Mouse (Mus musculus) limb, embryonic 14.5 days (tissue): Measurements from ENCODE around the gene Cpa2. TPM values are rescaled to one million over a fixed set of nuclear protein-coding genes. Genes with fewer than 3 reads are reported as not detected.

ENCODE experiments used
- ATAC-seq: fragments of 200-750 bp; cut with Nextera tagmentation; 2 replicates; pipeline ENCODE4 v1.8.0; 2017; ENCODE audit warnings: low read depth, moderate number of reproducible peaks, moderate TSS enrichment; ENCODE audit not compliant: low FRiP score
- DNase-seq: peaks from one replicate; pipeline ENCODE4 v3.0.0-alpha.2; 2015; ENCODE audit warnings: low spot score
- H3K27ac ChIP-seq: fragments of 300-500 bp; sonication (generic); replicated peaks from 2 replicates; pipeline ENCODE4 v1.5.1; 2014; ENCODE audit warnings: low read depth, mild to moderate bottlenecking, low read length, moderate library complexity, mixed read lengths
- H3K27me3 ChIP-seq: fragments of 300-500 bp; sonication (generic); 2 replicates; pipeline ENCODE4 v1.6.1; 2014; ENCODE audit warnings: low read length, mixed read lengths; ENCODE audit not compliant: control insufficient read depth, insufficient read depth
- H3K36me3 ChIP-seq: fragments of 300-500 bp; sonication (generic); 2 replicates; pipeline ENCODE4 v1.6.1; 2014; ENCODE audit warnings: mild to moderate bottlenecking, low read length, moderate library complexity, mixed read lengths; ENCODE audit not compliant: control insufficient read depth, insufficient read depth
- H3K4me1 ChIP-seq: fragments of 300-500 bp; sonication (generic); 2 replicates; pipeline ENCODE4 v1.6.1; 2014; ENCODE audit warnings: antibody characterized with exemption, low read length, mixed read lengths; ENCODE audit not compliant: control insufficient read depth, insufficient read depth
- H3K4me2 ChIP-seq: fragments of 300-500 bp; sonication (generic); replicated peaks from 2 replicates; pipeline ENCODE4 v1.6.1; 2014; ENCODE audit warnings: low read depth, mild to moderate bottlenecking, low read length, moderate library complexity; ENCODE audit not compliant: severe bottlenecking
- H3K4me3 ChIP-seq: fragments of 300-500 bp; sonication (generic); replicated peaks from 2 replicates; pipeline ENCODE4 v1.5.1; 2014; ENCODE audit warnings: low read length
- H3K9ac ChIP-seq: fragments of 300-500 bp; sonication (generic); 2 replicates; pipeline ENCODE4 v1.6.1; 2014; ENCODE audit warnings: mild to moderate bottlenecking, low read depth, low read length, moderate library complexity; ENCODE audit not compliant: severe bottlenecking
- H3K9me3 ChIP-seq: fragments of 300-500 bp; sonication (generic); 2 replicates; pipeline ENCODE4 v1.6.1; 2016; ENCODE audit warnings: low read length; ENCODE audit not compliant: control insufficient read depth
- POLR2A ChIP-seq: fragments of 200-500 bp; IDR thresholded peaks from 2 replicates; pipeline ENCODE4 v1.8.0; 2012; ENCODE audit warnings: inconsistent platforms, mild to moderate bottlenecking, moderate library complexity, borderline replicate concordance; ENCODE audit not compliant: insufficient read depth, insufficient read length; ENCODE audit errors: extremely low read depth
- WGBS: fragments of 180-500 bp; shearing (Covaris S2); extraction: QIAGEN DNeasy Blood & Tissue Kit; methylation state at CpG from one replicate; pipeline ENCODE4 v1.1.7; 2014; 5-methylcytosine and 5-hydroxymethylcytosine counted together
- polyA plus RNA-seq, 2 experiments: library from polyadenylated mRNA; depleted of rRNA in 1 of 2; stranded (reverse) in 1 of 2; unstranded in 1 of 2; fragments of >200 nt; fragmentation: Nextera tagmentation in 1 of 2; extraction: Ambion mirVana in 1 of 2; gene quantifications; 2 replicates each; pipeline versions ENCODE4 v1.2.1 to v1.2.3; 2012 to 2014

The Cpa2 gene
- polyA plus RNA-seq, 2 experiments, result 5.3 to 6.6 TPM

GRCm38 (mm10) chr6:30554092-30554491 lies 12.7 kb downstream of the Cpa2 start:
- Histone ChIP-seq H3K36me3 (no peaks in the 10 kb centered on the region), H3K4me1 (peaks cover 32% of the 10 kb centered on the region), H3K27me3 (no peaks in the 10 kb centered on the region), H3K9me3 (no peaks in the 10 kb centered on the region), H3K4me3 (no peak overlapping the region), H3K4me2 (no peak overlapping the region), H3K9ac (no peak overlapping the region), H3K27ac (no peak overlapping the region)
- ATAC-seq, result no peak
- DNase-seq, result no peak
- 45% methylated on average over 5 of the region's 5 CpGs for WGBS
- TF ChIP-seq POLR2A, result no peak

- Histone ChIP-seq H3K27me3 (no peaks in the 10 kb centered on the region), H3K4me1 (peaks cover 27% of the 10 kb centered on the region), H3K9ac (no peak overlapping the region), H3K4me3 (no peak overlapping the region), H3K9me3 (no peaks in the 10 kb centered on the region), H3K36me3 (no peaks in the 10 kb centered on the region), H3K4me2 (no peak overlapping the region), H3K27ac (0 out of 2 replicates have a peak overlapping the region, but pooled peaks have one; percentile 19)
- DNase-seq (no peak), ATAC-seq (no peak)
- 64% methylated on average over 5 of the region's 5 CpGs for WGBS
- no peak for TF ChIP-seq POLR2A
Measured at GRCm38 (mm10) chr6:30554621-30555170, 13.3 kb downstream of the Cpa2 start.

GRCm38 (mm10) chr6:30556080-30556479 lies 14.7 kb downstream of the Cpa2 start:
- no peaks in the 10 kb centered on the region for H3K27me3 ChIP-seq
- H3K4me2 ChIP-seq, result no peak overlapping the region
- peak; percentile 28; the same call in 1 of the 2 replicates for ATAC-seq
- no peaks in the 10 kb centered on the region for H3K36me3 ChIP-seq
- whole genome bisulfite sequencing, result 16% methylated on average over 4 of the region's 9 CpGs
- H3K9ac ChIP-seq, result no peak overlapping the region
- H3K9me3 ChIP-seq, result no peaks in the 10 kb centered on the region
- no peak for TF ChIP-seq POLR2A
- peaks cover 27% of the 10 kb centered on the region for H3K4me1 ChIP-seq
- H3K27ac ChIP-seq, result no peak overlapping the region
- DNase-seq, result peak; percentile 81
- no peak overlapping the region for H3K4me3 ChIP-seq

GRCm38 (mm10) chr6:30559726-30560125 lies 18.3 kb downstream of the Cpa2 start:
- WGBS, result 42% methylated on average over 1 of the region's 1 CpGs
- H3K4me1 ChIP-seq, result no peaks in the 10 kb centered on the region; the same call in 1 of the 2 replicates
- no peak overlapping the region for H3K4me2 ChIP-seq
- H3K36me3 ChIP-seq, result no peaks in the 10 kb centered on the region
- no peak overlapping the region for H3K4me3 ChIP-seq
- ATAC-seq, result no peak
- no peaks in the 10 kb centered on the region for H3K27me3 ChIP-seq
- no peak overlapping the region for H3K9ac ChIP-seq
- no peak overlapping the region for H3K27ac ChIP-seq
- H3K9me3 ChIP-seq, result no peaks in the 10 kb centered on the region
- no peak for DNase-seq
- TF ChIP-seq POLR2A, result no peak

GRCm38 (mm10) chr6:30562132-30562531 lies 20.8 kb downstream of the Cpa2 start:
- DNase-seq (no peak), ATAC-seq (no peak)
- H3K9me3 ChIP-seq, result no peaks in the 10 kb centered on the region
- H3K27me3 ChIP-seq, result no peaks in the 10 kb centered on the region
- WGBS, result 75% methylated on average over 4 of the region's 4 CpGs
- H3K9ac ChIP-seq, result no peak overlapping the region
- TF ChIP-seq POLR2A, result no peak
- H3K36me3 ChIP-seq, result no peaks in the 10 kb centered on the region
- no peak overlapping the region for H3K4me2 ChIP-seq
- no peak overlapping the region for H3K27ac ChIP-seq
- no peak overlapping the region for H3K4me3 ChIP-seq
- no peaks in the 10 kb centered on the region for H3K4me1 ChIP-seq
